Mouse (Mus musculus) stomach, postnatal 0 days (tissue): ENCODE results near the gene Slit3.

ENCODE experiments used
- CTCF ChIP-seq: IDR thresholded peaks from 2 replicates; pipeline ENCODE4 v1.5.1; 2016; ENCODE audit warnings: antibody characterized with exemption, low read depth, mild to moderate bottlenecking, moderate library complexity
- EP300 ChIP-seq: optimal IDR thresholded peaks from 2 replicates; pipeline ENCODE3; 2016; ENCODE audit warnings: antibody characterized with exemption

- no peak for TF ChIP-seq CTCF
- no peak for TF ChIP-seq EP300
Measured at GRCm38 (mm10) chr11:35196777-35197176, 75.8 kb downstream of the Slit3 start.
